In the genomic region with DNA sequence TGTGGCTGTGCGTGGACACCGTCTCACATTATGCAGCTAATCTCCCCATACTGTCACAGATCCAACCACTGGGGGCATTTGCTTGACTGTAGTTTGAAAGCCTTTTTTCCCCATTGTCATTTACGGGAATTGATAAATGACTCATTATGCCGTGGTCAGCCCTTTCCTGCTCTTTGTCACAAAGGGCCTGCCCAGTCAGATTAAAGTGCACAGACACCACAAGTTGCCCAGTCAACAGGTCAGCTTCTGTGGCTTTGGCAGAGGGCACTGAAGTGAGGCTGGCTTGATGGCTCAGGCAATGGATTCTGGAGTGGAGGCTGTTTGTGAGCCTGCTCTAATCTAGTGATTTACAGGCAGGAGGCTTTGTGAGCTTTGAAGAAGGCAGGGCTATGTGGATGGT, we compare ENCODE assay signal across 16 mouse cellular contexts. TPM values are rescaled to one million over a fixed set of nuclear protein-coding genes. Genes with fewer than 3 reads are reported as not detected.
DNase-seq lines count a peak whose midpoint lies in the region; ATAC-seq lines count a peak whose summit lies in the region.
"Had no signal": no experiment of that assay in that cellular context is flagged by ENCODE, and none has a peak within 500 bp of the region (broad histone marks: within the 10 kb centered on the region; RNA-seq: fewer than 3 reads in every experiment).

No protein-coding gene starts in this region.

- H3K36me3 ChIP-seq in midbrain, embryonic 10.5 days: peaks cover 20% of the 10 kb centered on the region
- H3K36me3 ChIP-seq in midbrain, embryonic 13.5 days: peaks cover 22% of the 10 kb centered on the region
- H3K36me3 ChIP-seq in midbrain, embryonic 16.5 days (ENCODE audit: control insufficient read depth, insufficient read depth, low read length): no peaks in the 10 kb centered on the region
- H3K36me3 ChIP-seq: neural tube, embryonic 15.5 days; stomach, embryonic 15.5 days had no signal

- H3K9ac ChIP-seq in midbrain, embryonic 13.5 days (replicated peaks): no peak overlapping the region
- no peak overlapping the region for H3K9ac ChIP-seq in midbrain, embryonic 16.5 days (ENCODE audit: low read depth, low read length)
- H3K9ac ChIP-seq: neural tube, embryonic 15.5 days; stomach, embryonic 15.5 days had no signal

- H3K4me3 ChIP-seq in midbrain, embryonic 10.5 days: no peak overlapping the region
- no peak overlapping the region for H3K4me3 ChIP-seq in midbrain, embryonic 13.5 days (replicated peaks)
- H3K4me3 ChIP-seq in midbrain, embryonic 16.5 days (ENCODE audit: low read depth, low read length): no peak overlapping the region
- H3K4me3 ChIP-seq: limb, embryonic 10.5 days; neural tube, embryonic 15.5 days; stomach, embryonic 15.5 days had no signal

- no peak overlapping the region for H3K4me2 ChIP-seq in midbrain, embryonic 13.5 days (replicated peaks)
- H3K4me2 ChIP-seq in midbrain, embryonic 16.5 days (ENCODE audit: low read length): no peak overlapping the region
- H3K4me2 ChIP-seq: neural tube, embryonic 15.5 days; stomach, embryonic 15.5 days had no signal

- peak overlapping the region; percentile 61 for H3K27ac ChIP-seq in midbrain, embryonic 10.5 days (replicated peaks)
- no peak overlapping the region for H3K27ac ChIP-seq in midbrain, embryonic 13.5 days
- no peak overlapping the region for H3K27ac ChIP-seq in midbrain, embryonic 16.5 days (ENCODE audit: low read length)
- H3K27ac ChIP-seq: limb, embryonic 10.5 days; neural tube, embryonic 15.5 days; stomach, embryonic 15.5 days had no signal

- ATAC-seq in midbrain, embryonic 13.5 days: no peak
- 0 out of 2 replicates have a peak, but pooled peaks have one; percentile 52 for ATAC-seq in midbrain, embryonic 16.5 days
- ATAC-seq: forebrain, embryonic 16.5 days had no signal

- no peaks in the 10 kb centered on the region for H3K27me3 ChIP-seq in midbrain, embryonic 10.5 days (ENCODE audit: low read depth, poor library complexity, severe bottlenecking)
- H3K27me3 ChIP-seq in midbrain, embryonic 13.5 days: no peaks in the 10 kb centered on the region
- no peaks in the 10 kb centered on the region for H3K27me3 ChIP-seq in midbrain, embryonic 16.5 days (ENCODE audit: control insufficient read depth, insufficient read depth, low read depth, low read length)
- H3K27me3 ChIP-seq: neural tube, embryonic 15.5 days; stomach, embryonic 15.5 days had no signal

- no peaks in the 10 kb centered on the region for H3K9me3 ChIP-seq in midbrain, embryonic 10.5 days (replicated peaks)
- no peaks in the 10 kb centered on the region for H3K9me3 ChIP-seq in midbrain, embryonic 13.5 days
- no peaks in the 10 kb centered on the region for H3K9me3 ChIP-seq in midbrain, embryonic 16.5 days (replicated peaks; ENCODE audit: control insufficient read depth, low read length, poor library complexity, severe bottlenecking)
- H3K9me3 ChIP-seq: limb, embryonic 10.5 days; neural tube, embryonic 15.5 days; stomach, embryonic 15.5 days had no signal

- peak; percentile 14 for DNase-seq in kidney, adult 11 months
- DNase-seq in kidney, postnatal 14 days: no peak
- DNase-seq in midbrain, embryonic 10.5 days (ENCODE audit: low spot score): no peak
- peak; percentile 74 for DNase-seq in adipocyte (ENCODE audit: low spot score)
- DNase-seq in left cerebral cortex, adult 18-20 months (ENCODE audit: low spot score in 2 of 2): no peak
- DNase-seq in thymus, adult 18-20 months: no peak
- DNase-seq: heart, postnatal 14 days; layer of hippocampus, postnatal 36 days; retina, postnatal 1 day; thymus, postnatal 14 days had no signal

- peaks cover 29% of the 10 kb centered on the region for H3K4me1 ChIP-seq in midbrain, embryonic 10.5 days
- peaks cover 14% of the 10 kb centered on the region for H3K4me1 ChIP-seq in midbrain, embryonic 13.5 days (replicated peaks)
- no peaks in the 10 kb centered on the region for H3K4me1 ChIP-seq in midbrain, embryonic 16.5 days (ENCODE audit: control insufficient read depth, insufficient read depth, low read length)
- H3K4me1 ChIP-seq: limb, embryonic 10.5 days; stomach, embryonic 15.5 days had no signal

- 54% methylated on average over 4 of the region's 4 CpGs for WGBS in midbrain, embryonic 10.5 days
- WGBS in midbrain, embryonic 13.5 days: 20% methylated on average over 4 of the region's 4 CpGs
- WGBS in midbrain, embryonic 16.5 days: 17% methylated on average over 4 of the region's 4 CpGs

RNA-seq across cellular contexts. Expression of a gene that starts 42.1 kb away (rescaled TPM):
- 20.5 and 21.0 TPM in 2 replicates for polyA plus RNA-seq in midbrain, embryonic 10.5 days (2016; fragmentation: Nextera tagmentation; extraction: Ambion mirVana)
- 15.6 and 15.9 TPM in 2 replicates for polyA plus RNA-seq in midbrain, embryonic 13.5 days (2015; fragmentation: Nextera tagmentation; extraction: Ambion mirVana)
- polyA plus RNA-seq in midbrain, embryonic 16.5 days (2015; fragmentation: Nextera tagmentation; extraction: Ambion mirVana): 15.1 and 15.4 TPM in 2 replicates
- 10 to 100 TPM; 13.4 to 15.4 TPM for total RNA-seq in left cerebral cortex, adult 18-20 months (2021)

RNA-seq across cellular contexts. Expression of a gene that starts 42.2 kb away (rescaled TPM):
- 26.1 and 26.3 TPM in 2 replicates for polyA plus RNA-seq in midbrain, embryonic 10.5 days (2016; fragmentation: Nextera tagmentation; extraction: Ambion mirVana)
- polyA plus RNA-seq in midbrain, embryonic 13.5 days (2015; fragmentation: Nextera tagmentation; extraction: Ambion mirVana): 20.7 and 23.5 TPM in 2 replicates
- polyA plus RNA-seq in midbrain, embryonic 16.5 days (2015; fragmentation: Nextera tagmentation; extraction: Ambion mirVana): 22.5 and 24.6 TPM in 2 replicates
- 10 to 100 TPM; 12.8 TPM for total RNA-seq in left cerebral cortex, adult 18-20 months (2021)

Comparison
In these comparisons a context has a peak if more than half of its experiments do, and no peak if none do; other contexts are left out.
1. DNase-seq: peak in kidney, adult 11 months (single experiment) and adipocyte (single experiment); none in kidney, postnatal 14 days (single experiment), midbrain, embryonic 10.5 days (single experiment), left cerebral cortex, adult 18-20 months (0 of 2) and thymus, adult 18-20 months (0 of 2).